Mouse (Mus musculus) ES-E14 (cell line): ENCODE measurements at regions not wholly inside any gene's neighbourhood (a gene's known extent, or its start where the extent isn't known, plus 50 kb on each side); places are given as distances from the start of the nearest gene placed in this dataset.

Experiments
- DNase-seq: peaks from one replicate; pipeline ENCODE4 v3.0.0-alpha.2; 2013; ENCODE audit warnings: low read depth, low spot score
- H3K27ac ChIP-seq: 2 replicates; pipeline ENCODE4 v1.5.1; 2012; ENCODE audit warnings: low read depth, mild to moderate bottlenecking, low read length, moderate library complexity, mixed read lengths; ENCODE audit not compliant: poor library complexity, insufficient read depth, severe bottlenecking
- H3K36me3 ChIP-seq: 2 replicates; pipeline ENCODE4 v1.6.1; 2012; ENCODE audit warnings: mild to moderate bottlenecking, low read length, moderate library complexity, mixed read lengths; ENCODE audit not compliant: control insufficient read depth, poor library complexity, insufficient read depth, severe bottlenecking
- H3K4me1 ChIP-seq, 2 experiments: fragments of 150-350 bp in 1 of 2; sonication (generic) in 1 of 2; 2 replicates each; pipeline ENCODE4 v1.6.1; 2012; ENCODE audit warnings: low read length in 2 of 2, mild to moderate bottlenecking in 1 of 2, mixed read lengths in 1 of 2; ENCODE audit not compliant: control insufficient read depth in 2 of 2, insufficient read depth in 2 of 2, poor library complexity in 1 of 2
- H3K4me3 ChIP-seq, 2 experiments: fragments of 150-350 bp in 1 of 2; sonication (generic) in 1 of 2; 2 replicates each; pipeline ENCODE4 v1.5.1; 2012; ENCODE audit warnings: low read length in 2 of 2, low read depth in 1 of 2, mild to moderate bottlenecking in 1 of 2, mixed read lengths in 1 of 2; ENCODE audit not compliant: insufficient read depth in 1 of 2, poor library complexity in 1 of 2, severe bottlenecking in 1 of 2
- H3K9ac ChIP-seq: 2 replicates; pipeline ENCODE4 v1.6.1; 2012; ENCODE audit warnings: low read depth, mild to moderate bottlenecking, low read length, mixed read lengths; ENCODE audit not compliant: poor library complexity, insufficient read depth, severe bottlenecking
- H3K9me3 ChIP-seq: fragments of 150-350 bp; sonication (generic); 2 replicates; pipeline ENCODE4 v1.6.1; 2012; ENCODE audit warnings: low read depth, mild to moderate bottlenecking, low read length; ENCODE audit not compliant: control insufficient read depth, insufficient read depth
- CHD2 ChIP-seq: IDR thresholded peaks from 2 replicates; pipeline ENCODE4 v1.6.1; 2014; ENCODE audit warnings: mild to moderate bottlenecking, low read depth, low read length, inconsistent platforms
- HCFC1 ChIP-seq: IDR thresholded peaks from 2 replicates; pipeline ENCODE4 v1.6.1; 2012; ENCODE audit warnings: low read length, inconsistent platforms, borderline replicate concordance; ENCODE audit not compliant: insufficient read depth
- MAFK ChIP-seq: IDR thresholded peaks from 2 replicates; pipeline ENCODE4 v1.6.1; 2014; ENCODE audit warnings: mild to moderate bottlenecking, low read depth, low read length, inconsistent platforms; ENCODE audit not compliant: insufficient read depth
- ZC3H11A ChIP-seq: IDR thresholded peaks from 2 replicates; pipeline ENCODE4 v1.6.1; 2012; ENCODE audit warnings: low read depth, mild to moderate bottlenecking, inconsistent platforms, low read length, borderline replicate concordance
- ZNF384 ChIP-seq: IDR thresholded peaks from 2 replicates; pipeline ENCODE4 v1.6.1; 2012; ENCODE audit warnings: low read depth, low read length, inconsistent platforms
- in situ Hi-C, 2 experiments: fragments of 600-800 bp; cut with MboI; formaldehyde crosslinking; loops; one replicate each; pipeline ENCODE4 v1.15.1; 2025; ENCODE audit warnings: low sequenced_read_pairs in 2 of 2, inconsistent platforms in 1 of 2; ENCODE audit not compliant: unreplicated experiment in 2 of 2

GRCm38 (mm10) chr6:20761300-20761699, 454.0 kb upstream of the Kcnd2 start:
- in situ Hi-C loops: no loop called here
- Histone ChIP-seq H3K9ac (no peak overlapping the region), H3K9me3 (no peaks in the 10 kb centered on the region), H3K4me3 (no peak overlapping the region), H3K4me1 (no peaks in the 10 kb centered on the region), H3K27ac (no peak overlapping the region), H3K36me3 (no peaks in the 10 kb centered on the region)
- TF ChIP-seq ZNF384 (no peak), MAFK (no peak), HCFC1 (no peak), ZC3H11A (no peak), CHD2 (no peak)
- DNase-seq: no peak

- Histone ChIP-seq H3K4me1 (no peaks in the 10 kb centered on the region), H3K9ac (no peak overlapping the region), H3K4me3 (no peak overlapping the region), H3K9me3 (no peaks in the 10 kb centered on the region), H3K36me3 (no peaks in the 10 kb centered on the region), H3K27ac (no peak overlapping the region)
- no peak for DNase-seq
- no peak for TF ChIP-seq ZC3H11A
- TF ChIP-seq HCFC1: no peak
- no peak for TF ChIP-seq CHD2
- TF ChIP-seq MAFK: no peak
- TF ChIP-seq ZNF384: no peak
- in situ Hi-C loops: no loop called here
Observed at GRCm38 (mm10) chr6:20775872-20776271, 439.4 kb upstream of the Kcnd2 start.
